Mouse (Mus musculus) small intestine, adult 2 months (tissue): ENCODE measurements around the gene Slc35e3. TPM values are rescaled to one million over a fixed set of nuclear protein-coding genes. Genes with fewer than 3 reads are reported as not detected.

Experiments
- H3K27ac ChIP-seq: fragments of 200-500 bp; 2 replicates; pipeline ENCODE4 v1.5.1; 2012; ENCODE audit warnings: low read depth, low read length, control low read depth, inconsistent platforms; ENCODE audit not compliant: insufficient read depth
- H3K27me3 ChIP-seq: fragments of 200-500 bp; 2 replicates; pipeline ENCODE4 v1.6.1; 2012; ENCODE audit warnings: mild to moderate bottlenecking, moderate library complexity, low read length, inconsistent platforms; ENCODE audit not compliant: control insufficient read depth, insufficient read depth
- H3K36me3 ChIP-seq: fragments of 200-500 bp; 2 replicates; pipeline ENCODE4 v1.6.1; 2012; ENCODE audit warnings: mild to moderate bottlenecking, low read length, control low read depth, inconsistent platforms; ENCODE audit not compliant: control insufficient read depth, insufficient read depth
- H3K4me1 ChIP-seq: fragments of 200-500 bp; 2 replicates; pipeline ENCODE4 v1.6.1; 2012; ENCODE audit warnings: low read length, inconsistent platforms, mixed read lengths; ENCODE audit not compliant: control insufficient read depth, insufficient read depth, insufficient read length
- H3K4me3 ChIP-seq: fragments of 200-500 bp; 2 replicates; pipeline ENCODE4 v1.5.1; 2012; ENCODE audit warnings: low read depth, mild to moderate bottlenecking, control low read depth, inconsistent platforms, low read length, moderate library complexity
- CTCF ChIP-seq: fragments of 200-500 bp; IDR thresholded peaks from 2 replicates; pipeline ENCODE4 v1.5.1; 2012; ENCODE audit warnings: low read depth, mild to moderate bottlenecking, control low read depth, inconsistent platforms, low read length, moderate library complexity, mixed read lengths; ENCODE audit not compliant: insufficient replicate concordance, insufficient read length; ENCODE audit errors: extremely low read depth
- POLR2A ChIP-seq: fragments of 200-500 bp; IDR thresholded peaks from 2 replicates; pipeline ENCODE4 v1.6.1; 2012; ENCODE audit warnings: low read depth, mild to moderate bottlenecking, control low read depth, inconsistent platforms, low read length, moderate library complexity
- WGBS: fragments of 180-500 bp; shearing (Covaris S2); methylation state at CpG from one replicate; pipeline ENCODE4 v1.1.7; 2018; 5-methylcytosine and 5-hydroxymethylcytosine counted together
- polyA plus RNA-seq: library from polyadenylated mRNA; depleted of rRNA; stranded (reverse); fragments of >200 nt; gene quantifications from 2 replicates; pipeline ENCODE4 v1.2.3, GENCODE M21; 2012

Slc35e3 gene
- polyA plus RNA-seq, 1 experiment = 6.2 TPM

DNA sequence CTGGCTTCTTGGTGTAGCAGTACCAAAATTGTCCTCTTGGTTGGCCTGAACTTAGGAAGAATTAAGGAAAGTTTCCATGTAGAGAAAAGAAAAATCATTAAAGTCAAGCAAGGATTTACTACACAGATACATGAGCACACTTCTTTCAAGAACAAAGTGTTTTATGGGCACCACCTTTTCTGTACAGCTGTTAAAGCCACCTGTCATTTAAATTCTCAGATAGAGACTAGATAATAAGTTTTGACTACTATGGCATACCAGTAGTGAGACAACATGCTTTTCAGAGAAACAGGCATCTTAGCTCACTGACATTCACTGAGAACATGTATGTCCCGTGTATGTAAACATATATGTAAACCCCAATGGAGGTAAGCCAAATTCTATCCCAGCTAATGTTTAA, 43.8 kb upstream of the Slc35e3 start:
- Histone ChIP-seq H3K4me1 (peaks cover 2% of the 10 kb centered on the region), H3K27me3 (no peaks in the 10 kb centered on the region), H3K36me3 (peaks cover 19% of the 10 kb centered on the region), H3K27ac (no peak overlapping the region), H3K4me3 (no peak overlapping the region)
- 78% methylated on average over 1 of the region's 1 CpGs for WGBS
- TF ChIP-seq CTCF = no peak
- no peak for TF ChIP-seq POLR2A

DNA sequence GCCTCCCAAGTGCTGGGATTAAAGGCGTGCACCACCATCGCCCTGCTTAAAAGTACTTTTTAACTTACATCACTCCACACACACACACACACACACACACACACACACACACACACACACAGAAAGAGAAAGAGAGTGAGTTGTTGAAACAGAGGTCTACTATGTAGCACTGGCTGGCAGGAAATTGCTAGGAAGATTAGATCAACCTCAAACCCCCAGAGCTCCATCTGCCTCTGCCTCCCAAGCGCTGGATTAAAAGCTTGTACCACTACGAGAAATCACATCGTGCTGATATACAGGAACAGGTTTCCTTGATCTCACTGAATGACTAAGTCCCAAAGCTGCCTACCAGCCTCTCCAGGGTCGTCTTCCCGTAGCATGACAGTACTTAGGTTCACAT, 38.5 kb upstream of the Slc35e3 start:
- Histone ChIP-seq H3K4me3 (no peak overlapping the region), H3K27me3 (no peaks in the 10 kb centered on the region), H3K4me1 (no peaks in the 10 kb centered on the region), H3K36me3 (peaks cover 48% of the 10 kb centered on the region), H3K27ac (no peak overlapping the region)
- no peak for TF ChIP-seq CTCF
- no peak for TF ChIP-seq POLR2A
- WGBS = 93% methylated on average over 7 of the region's 7 CpGs

DNA sequence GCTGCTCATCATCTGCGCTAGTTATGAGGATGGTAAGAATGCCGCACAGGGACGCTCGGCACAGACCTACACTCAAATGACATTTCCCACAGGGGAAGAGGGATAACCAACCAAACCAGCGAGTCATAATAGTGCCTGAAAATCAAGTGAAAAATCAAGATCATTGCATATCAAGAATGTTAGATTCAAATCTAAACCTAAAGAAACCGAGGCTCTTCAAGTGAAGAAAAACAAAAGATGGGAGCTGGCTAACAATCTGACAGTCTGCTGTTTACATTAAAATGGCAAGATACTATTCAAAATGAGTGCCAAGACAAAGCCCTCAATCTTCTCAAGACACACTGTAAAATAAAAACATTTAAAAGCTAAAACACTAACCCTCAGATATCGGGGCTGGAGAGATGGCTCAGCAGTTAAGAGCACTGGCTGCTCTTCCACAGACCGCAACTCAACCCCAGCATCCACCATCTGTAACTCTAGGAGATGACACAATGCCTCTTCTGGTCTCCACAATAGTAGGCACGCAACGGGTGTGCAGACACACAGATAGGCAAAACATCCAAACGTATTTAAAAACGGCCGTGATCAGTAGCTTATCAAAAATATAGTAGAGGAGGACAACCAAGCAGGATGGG, 37.7 kb upstream of the Slc35e3 start:
- Histone ChIP-seq H3K36me3 (peaks cover 48% of the 10 kb centered on the region), H3K27ac (no peak overlapping the region), H3K27me3 (no peaks in the 10 kb centered on the region), H3K4me3 (no peak overlapping the region), H3K4me1 (no peaks in the 10 kb centered on the region)
- TF ChIP-seq CTCF (no peak), POLR2A (no peak)
- WGBS = 93% methylated on average over 13 of the region's 13 CpGs

GRCm38 (mm10) chr10:117782491-117783260, 36.5 kb upstream of the Slc35e3 start:
- Histone ChIP-seq H3K36me3 (peaks cover 52% of the 10 kb centered on the region), H3K4me3 (no peak overlapping the region), H3K27me3 (no peaks in the 10 kb centered on the region), H3K4me1 (no peaks in the 10 kb centered on the region), H3K27ac (no peak overlapping the region)
- 84% methylated on average over 14 of the region's 14 CpGs for WGBS
- TF ChIP-seq POLR2A = no peak
- no peak for TF ChIP-seq CTCF

DNA sequence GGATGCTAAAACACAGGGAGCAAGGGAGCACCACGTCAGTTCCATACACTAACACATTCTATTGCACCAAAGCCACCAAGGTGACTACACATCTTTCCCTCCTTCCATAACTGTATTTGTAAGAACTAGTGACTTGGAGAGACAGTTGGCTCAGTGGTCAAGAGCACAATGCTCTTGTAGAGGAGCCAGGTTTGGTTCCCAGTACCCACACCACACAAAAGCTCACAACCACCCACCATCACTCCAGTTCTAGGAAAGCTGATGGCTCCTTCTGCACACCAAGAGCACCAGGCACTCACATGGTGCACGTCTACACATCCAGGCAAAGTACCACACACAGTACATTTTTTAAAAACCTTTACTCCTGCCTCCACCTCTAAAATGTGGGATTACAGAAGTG, 35.9 kb upstream of the Slc35e3 start:
- Histone ChIP-seq H3K27me3 (no peaks in the 10 kb centered on the region), H3K4me3 (no peak overlapping the region), H3K36me3 (peaks cover 52% of the 10 kb centered on the region), H3K4me1 (no peaks in the 10 kb centered on the region), H3K27ac (no peak overlapping the region)
- TF ChIP-seq CTCF (no peak), POLR2A (no peak)
- 95% methylated on average over 2 of the region's 2 CpGs for whole genome bisulfite sequencing

- TF ChIP-seq CTCF (no peak), POLR2A (no peak)
- WGBS = 92% methylated on average over 17 of the region's 17 CpGs
- H3K4me3 ChIP-seq = no peak overlapping the region
- H3K27ac ChIP-seq = no peak overlapping the region
- peaks cover 50% of the 10 kb centered on the region for H3K36me3 ChIP-seq
- no peaks in the 10 kb centered on the region for H3K27me3 ChIP-seq
- H3K4me1 ChIP-seq = no peaks in the 10 kb centered on the region
Observed at GRCm38 (mm10) chr10:117781021-117781725, 35.0 kb upstream of the Slc35e3 start.
